Mouse (Mus musculus): ENCODE data around the gene Spata1. TPM values are rescaled to one million over a fixed set of nuclear protein-coding genes. Genes with fewer than 3 reads are reported as not detected.
A peak's percentile ranks its signal among the peaks of the same experiment; 100 is the strongest.

Gene Spata1
- total and polyA plus RNA-seq, 3 experiments = 1.6 to 20.4 (median 14.9) TPM

- no peak for ATAC-seq (ENCODE audit: extremely low read depth, insufficient number of reproducible peaks, low FRiP score, poor library complexity, severe bottlenecking)
- peaks cover 21% of the 10 kb centered on the region for H3K4me1 ChIP-seq (ENCODE audit: insufficient read depth, low read depth, low read length)
These were observed 49.8 kb downstream of the Spata1 start, which contains the start of gene Ctbs for GRCm38 (mm10) chr3:146449745-146450250. Ctbs (plus strand) TSS chr3:146449795.

GRCm38 (mm10) chr3:146448969-146449368 is 50.6 kb downstream of the Spata1 start:
- ATAC-seq (ENCODE audit: extremely low read depth, insufficient number of reproducible peaks, low FRiP score, poor library complexity, severe bottlenecking) = no peak
- Histone ChIP-seq H3K4me1 (ENCODE audit: insufficient read depth, low read depth, low read length) (peaks cover 21% of the 10 kb centered on the region), H3K4me3 (ENCODE audit: low read depth, low read length) (no peak overlapping the region), H3K36me3 (replicated peaks) (peaks cover 29% of the 10 kb centered on the region), H3K9me3 (replicated peaks) (peaks cover 6% of the 10 kb centered on the region), H3K27me3 (ENCODE audit: insufficient read depth, low read length) (no peaks in the 10 kb centered on the region)
- no peak for TF ChIP-seq CTCF (IDR thresholded peaks at IDR 0.05; ENCODE audit: low read depth, low read length)
- TF ChIP-seq GATA2 (IDR thresholded peaks at IDR 0.05; ENCODE audit: borderline replicate concordance, low read depth, low read length) = no peak
- TF ChIP-seq TAL1 (conservative IDR thresholded peaks at IDR 0.05; ENCODE audit: low read depth, low read length) = no peak
- TF ChIP-seq GATA1 (IDR thresholded peaks at IDR 0.05; ENCODE audit: borderline replicate concordance, low read length) = no peak
- no peak for TF ChIP-seq POLR2AphosphoS5 (IDR thresholded peaks at IDR 0.05; ENCODE audit: insufficient replicate concordance, low read depth, low read length)
- DNase-seq (ENCODE audit: low spot score) = no peak

More at GRCm38 (mm10) chr3:146449745-146450250, 49.8 kb downstream of the Spata1 start, which contains the start of gene Ctbs:
- DNase-seq (ENCODE audit: low spot score) = no peak
- peak within 1 kb of the TSS; percentile 87 for H3K4me3 ChIP-seq (ENCODE audit: low read depth, low read length)
- H3K36me3 ChIP-seq (replicated peaks) = peaks cover 24% of the 10 kb centered on the region
- peaks cover 6% of the 10 kb centered on the region for H3K9me3 ChIP-seq (replicated peaks)
- TF ChIP-seq GATA2 (IDR thresholded peaks at IDR 0.05; ENCODE audit: borderline replicate concordance, low read depth, low read length) (no peak), GATA1 (IDR thresholded peaks at IDR 0.05; ENCODE audit: borderline replicate concordance, low read length) (no peak)
- H3K27me3 ChIP-seq (ENCODE audit: insufficient read depth, low read length) = no peaks in the 10 kb centered on the region

GRCm38 (mm10) chr3:146448372-146448771 is 51.2 kb downstream of the Spata1 start:
- Histone ChIP-seq H3K4me1 (ENCODE audit: insufficient read depth, low read depth, low read length) (peaks cover 21% of the 10 kb centered on the region), H3K4me3 (ENCODE audit: low read depth, low read length) (no peak overlapping the region), H3K9me3 (replicated peaks) (peaks cover 6% of the 10 kb centered on the region), H3K36me3 (replicated peaks) (peaks cover 34% of the 10 kb centered on the region), H3K27me3 (ENCODE audit: insufficient read depth, low read length) (no peaks in the 10 kb centered on the region)
- DNase-seq (ENCODE audit: low spot score) (no peak), ATAC-seq (ENCODE audit: extremely low read depth, insufficient number of reproducible peaks, low FRiP score, poor library complexity, severe bottlenecking) (no peak)
- TF ChIP-seq TAL1 (conservative IDR thresholded peaks at IDR 0.05; ENCODE audit: low read depth, low read length) (no peak), POLR2AphosphoS5 (IDR thresholded peaks at IDR 0.05; ENCODE audit: insufficient replicate concordance, low read depth, low read length) (no peak), GATA2 (IDR thresholded peaks at IDR 0.05; ENCODE audit: borderline replicate concordance, low read depth, low read length) (no peak), CTCF (IDR thresholded peaks at IDR 0.05; ENCODE audit: low read depth, low read length) (no peak), GATA1 (IDR thresholded peaks at IDR 0.05; ENCODE audit: borderline replicate concordance, low read length) (no peak)

DNA sequence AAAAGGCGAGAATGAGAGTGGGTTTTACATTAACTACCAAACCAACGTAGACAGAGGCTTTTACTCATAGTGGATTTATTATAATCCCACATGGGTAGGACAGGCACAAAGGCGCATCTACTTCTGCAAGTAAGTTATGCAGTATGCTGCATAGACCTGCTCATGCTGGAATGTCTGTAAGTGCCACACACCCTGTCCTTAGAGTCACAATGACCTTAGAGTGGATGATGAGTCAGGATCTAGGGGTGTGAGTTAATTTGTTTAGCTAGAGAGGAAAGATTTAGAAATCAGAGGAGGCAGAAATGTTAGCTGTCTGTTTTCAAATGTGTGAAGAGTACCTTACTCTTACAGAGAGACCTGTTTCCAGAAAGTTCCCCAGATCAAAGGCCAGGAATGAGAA is 52.0 kb downstream of the Spata1 start:
- Histone ChIP-seq H3K9me3 (replicated peaks) (peaks cover 6% of the 10 kb centered on the region), H3K4me1 (ENCODE audit: insufficient read depth, low read depth, low read length) (peaks cover 21% of the 10 kb centered on the region), H3K4me3 (ENCODE audit: low read depth, low read length) (no peak overlapping the region), H3K27me3 (ENCODE audit: insufficient read depth, low read length) (no peaks in the 10 kb centered on the region), H3K36me3 (replicated peaks) (peaks cover 34% of the 10 kb centered on the region)
- ATAC-seq (ENCODE audit: extremely low read depth, insufficient number of reproducible peaks, low FRiP score, poor library complexity, severe bottlenecking) = no peak
- DNase-seq (ENCODE audit: low spot score) = no peak
- TF ChIP-seq GATA2 (IDR thresholded peaks at IDR 0.05; ENCODE audit: borderline replicate concordance, low read depth, low read length) = no peak
- no peak for TF ChIP-seq TAL1 (conservative IDR thresholded peaks at IDR 0.05; ENCODE audit: low read depth, low read length)
- TF ChIP-seq CTCF (IDR thresholded peaks at IDR 0.05; ENCODE audit: low read depth, low read length) = no peak
- no peak for TF ChIP-seq POLR2AphosphoS5 (IDR thresholded peaks at IDR 0.05; ENCODE audit: insufficient replicate concordance, low read depth, low read length)
- no peak for TF ChIP-seq GATA1 (IDR thresholded peaks at IDR 0.05; ENCODE audit: borderline replicate concordance, low read length)

GRCm38 (mm10) chr3:146447156-146447555 is 52.4 kb downstream of the Spata1 start:
- Histone ChIP-seq H3K36me3 (replicated peaks) (peaks cover 38% of the 10 kb centered on the region), H3K9me3 (replicated peaks) (peaks cover 6% of the 10 kb centered on the region), H3K4me1 (ENCODE audit: insufficient read depth, low read depth, low read length) (peaks cover 20% of the 10 kb centered on the region), H3K27me3 (ENCODE audit: insufficient read depth, low read length) (no peaks in the 10 kb centered on the region), H3K4me3 (ENCODE audit: low read depth, low read length) (no peak overlapping the region)
- DNase-seq (ENCODE audit: low spot score) (no peak), ATAC-seq (ENCODE audit: extremely low read depth, insufficient number of reproducible peaks, low FRiP score, poor library complexity, severe bottlenecking) (no peak)
- TF ChIP-seq GATA1 (IDR thresholded peaks at IDR 0.05; ENCODE audit: borderline replicate concordance, low read length) = no peak

- ATAC-seq (ENCODE audit: extremely low read depth, insufficient number of reproducible peaks, low FRiP score, poor library complexity, severe bottlenecking) = no peak
These were observed 54.7 kb downstream of the Spata1 start for GRCm38 (mm10) chr3:146444880-146445279.

More at GRCm38 (mm10) chr3:146444880-146445279, 54.7 kb downstream of the Spata1 start:
- Histone ChIP-seq H3K4me1 (ENCODE audit: insufficient read depth, low read depth, low read length) (peaks cover under 1% of the 10 kb centered on the region), H3K27me3 (ENCODE audit: insufficient read depth, low read length) (no peaks in the 10 kb centered on the region), H3K9me3 (replicated peaks) (peaks cover 6% of the 10 kb centered on the region), H3K36me3 (replicated peaks) (peaks cover 55% of the 10 kb centered on the region), H3K4me3 (ENCODE audit: low read depth, low read length) (no peak overlapping the region)
- TF ChIP-seq GATA2 (IDR thresholded peaks at IDR 0.05; ENCODE audit: borderline replicate concordance, low read depth, low read length) (no peak), TAL1 (conservative IDR thresholded peaks at IDR 0.05; ENCODE audit: low read depth, low read length) (no peak), CTCF (IDR thresholded peaks at IDR 0.05; ENCODE audit: low read depth, low read length) (no peak), POLR2AphosphoS5 (IDR thresholded peaks at IDR 0.05; ENCODE audit: insufficient replicate concordance, low read depth, low read length) (no peak), GATA1 (IDR thresholded peaks at IDR 0.05; ENCODE audit: borderline replicate concordance, low read length) (no peak)
- DNase-seq (ENCODE audit: low spot score) = no peak

Measured in G1E (cell line).